Mouse (Mus musculus) midbrain, embryonic 10.5 days (tissue): Measurements from ENCODE around the gene Olfr1513. TPM values are rescaled to one million over a fixed set of nuclear protein-coding genes. Genes with fewer than 3 reads are reported as not detected.
"Not testable (repeated sequence)": the region's sequence is repeated elsewhere in the genome, so short reads cannot be mapped to it uniquely, and the experiment has no call there.

Experiments
- DNase-seq: peaks from one replicate; pipeline ENCODE4 v3.0.0-alpha.2; 2017; ENCODE audit warnings: low spot score
- H3K27ac ChIP-seq: fragments of 300-500 bp; sonication (generic); replicated peaks from 2 replicates; pipeline ENCODE4 v1.5.1; 2016; ENCODE audit warnings: mild to moderate bottlenecking
- H3K27me3 ChIP-seq: fragments of 300-500 bp; sonication (generic); 2 replicates; pipeline ENCODE4 v1.6.1; 2016; ENCODE audit warnings: low read depth, mild to moderate bottlenecking; ENCODE audit not compliant: poor library complexity, severe bottlenecking
- H3K36me3 ChIP-seq: fragments of 300-500 bp; sonication (generic); 2 replicates; pipeline ENCODE4 v1.6.1; 2016; ENCODE audit warnings: mild to moderate bottlenecking, moderate library complexity
- H3K4me1 ChIP-seq: fragments of 300-500 bp; sonication (generic); 2 replicates; pipeline ENCODE4 v1.6.1; 2016
- H3K4me3 ChIP-seq: fragments of 300-500 bp; sonication (generic); 2 replicates; pipeline ENCODE4 v1.5.1; 2016; ENCODE audit warnings: mild to moderate bottlenecking, moderate library complexity
- H3K9me3 ChIP-seq: fragments of 300-500 bp; sonication (generic); replicated peaks from 2 replicates; pipeline ENCODE4 v1.6.1; 2016; ENCODE audit warnings: mild to moderate bottlenecking
- WGBS: fragments of 180-500 bp; shearing (Covaris S2); methylation state at CpG from one replicate; pipeline ENCODE4 v1.1.7; 2016; 5-methylcytosine and 5-hydroxymethylcytosine counted together
- polyA plus RNA-seq: library from polyadenylated mRNA; unstranded; fragments of >200 nt; fragmentation: Nextera tagmentation; extraction: Ambion mirVana; gene quantifications from 2 replicates; pipeline ENCODE4 v1.2.1, GENCODE M21; 2016

Gene Olfr1513
- polyA plus RNA-seq, 1 experiment from 2014 or later = not detected

- peak; percentile 53 for DNase-seq
- peak overlapping the region; percentile 77 for H3K4me3 ChIP-seq
Observed at GRCm38 (mm10) chr14:52325890-52326289, 30.3 kb downstream of the Olfr1513 start.

GRCm38 (mm10) chr14:52319361-52319760, 36.8 kb downstream of the Olfr1513 start:
- no peak overlapping the region for H3K4me3 ChIP-seq
- no peak for DNase-seq
- H3K27me3 ChIP-seq = no peaks in the 10 kb centered on the region
- no peak overlapping the region for H3K27ac ChIP-seq
- WGBS = 79% methylated on average over 6 of the region's 6 CpGs
- no peaks in the 10 kb centered on the region for H3K9me3 ChIP-seq
- peaks cover 35% of the 10 kb centered on the region for H3K4me1 ChIP-seq
- H3K36me3 ChIP-seq = peaks cover 74% of the 10 kb centered on the region

More at GRCm38 (mm10) chr14:52325890-52326289, 30.3 kb downstream of the Olfr1513 start:
- H3K9me3 ChIP-seq = no peaks in the 10 kb centered on the region
- no peaks in the 10 kb centered on the region for H3K27me3 ChIP-seq
- H3K27ac ChIP-seq = peak overlapping the region; percentile 97
- H3K4me1 ChIP-seq = peaks cover 51% of the 10 kb centered on the region
- WGBS = 2% methylated on average over 4 of the region's 4 CpGs
- peaks cover 34% of the 10 kb centered on the region for H3K36me3 ChIP-seq

- H3K27ac ChIP-seq = peak overlapping the region; percentile 99
- H3K4me1 ChIP-seq = peaks cover 57% of the 10 kb centered on the region
- H3K9me3 ChIP-seq = no peaks in the 10 kb centered on the region; the same call in 1 of the 2 replicates
- no peaks in the 10 kb centered on the region for H3K27me3 ChIP-seq
- H3K36me3 ChIP-seq = peaks cover 75% of the 10 kb centered on the region
- peak overlapping the region; percentile 84 for H3K4me3 ChIP-seq
- peak; percentile 68 for DNase-seq
- under 1% methylated on average over 15 of the region's 16 CpGs for WGBS
Observed at GRCm38 (mm10) chr14:52316441-52317225, 39.6 kb downstream of the Olfr1513 start.

- DNase-seq = peak; percentile 85
- no peaks in the 10 kb centered on the region for H3K27me3 ChIP-seq
- under 1% methylated on average over 31 of the region's 41 CpGs for WGBS
- peak overlapping the region; percentile 84 for H3K4me3 ChIP-seq
- H3K36me3 ChIP-seq = peaks cover 75% of the 10 kb centered on the region
- peak overlapping the region; percentile 99 for H3K27ac ChIP-seq
- peaks cover 63% of the 10 kb centered on the region for H3K4me1 ChIP-seq
- no peaks in the 10 kb centered on the region; the same call in 1 of the 2 replicates for H3K9me3 ChIP-seq
Observed at GRCm38 (mm10) chr14:52315792-52316440, 40.3 kb downstream of the Olfr1513 start.

GRCm38 (mm10) chr14:52315283-52315780, 40.9 kb downstream of the Olfr1513 start:
- Histone ChIP-seq H3K27me3 (no peaks in the 10 kb centered on the region), H3K9me3 (peaks cover 6% of the 10 kb centered on the region; the same call in 1 of the 2 replicates), H3K4me1 (peaks cover 63% of the 10 kb centered on the region), H3K4me3 (peak overlapping the region; percentile 84), H3K36me3 (peaks cover 80% of the 10 kb centered on the region), H3K27ac (peak overlapping the region; percentile 99)
- 6% methylated on average over 17 of the region's 17 CpGs for WGBS
- DNase-seq = no peak

- H3K4me1 ChIP-seq = peaks cover 63% of the 10 kb centered on the region
- DNase-seq = no peak
- H3K36me3 ChIP-seq = peaks cover 80% of the 10 kb centered on the region
- H3K27ac ChIP-seq = peak overlapping the region; percentile 99
- WGBS = 38% methylated on average over 8 of the region's 8 CpGs
- H3K9me3 ChIP-seq = peaks cover 6% of the 10 kb centered on the region; the same call in 1 of the 2 replicates
- H3K4me3 ChIP-seq = peak overlapping the region; percentile 84
- H3K27me3 ChIP-seq = no peaks in the 10 kb centered on the region
Observed at GRCm38 (mm10) chr14:52314808-52315150, 41.4 kb downstream of the Olfr1513 start.

- H3K36me3 ChIP-seq = peaks cover 80% of the 10 kb centered on the region
- WGBS = 86% methylated on average over 26 of the region's 26 CpGs
- no peaks in the 10 kb centered on the region for H3K27me3 ChIP-seq
- H3K4me3 ChIP-seq = peak overlapping the region; percentile 84
- peaks cover 6% of the 10 kb centered on the region; the same call in 1 of the 2 replicates for H3K9me3 ChIP-seq
- H3K4me1 ChIP-seq = peaks cover 63% of the 10 kb centered on the region
- DNase-seq = no peak
- H3K27ac ChIP-seq = peak overlapping the region; percentile 99
Observed at GRCm38 (mm10) chr14:52313931-52314807, 42.0 kb downstream of the Olfr1513 start.

- H3K27ac ChIP-seq = no peak overlapping the region
- H3K36me3 ChIP-seq = peaks cover 82% of the 10 kb centered on the region
- WGBS = 96% methylated on average over 2 of the region's 2 CpGs
- H3K9me3 ChIP-seq = peaks cover 6% of the 10 kb centered on the region; the same call in 1 of the 2 replicates
- H3K4me1 ChIP-seq = peaks cover 48% of the 10 kb centered on the region
- DNase-seq = no peak
- 0 out of 2 replicates have a peak overlapping the region, but pooled peaks have one; percentile 34 for H3K4me3 ChIP-seq
- H3K27me3 ChIP-seq = no peaks in the 10 kb centered on the region
Observed at GRCm38 (mm10) chr14:52310906-52311305, 45.3 kb downstream of the Olfr1513 start.

GRCm38 (mm10) chr14:52310343-52310742, 45.9 kb downstream of the Olfr1513 start:
- H3K4me3 ChIP-seq, H3K27me3 ChIP-seq, DNase-seq, H3K9me3 ChIP-seq, H3K27ac ChIP-seq: not testable (repeated sequence)
- peaks cover 46% of the 10 kb centered on the region for H3K4me1 ChIP-seq
- peaks cover 77% of the 10 kb centered on the region for H3K36me3 ChIP-seq
- 89% methylated on average over 6 of the region's 6 CpGs for whole genome bisulfite sequencing

GRCm38 (mm10) chr14:52306100-52306499, 50.1 kb downstream of the Olfr1513 start:
- H3K27ac ChIP-seq = no peak overlapping the region
- H3K4me1 ChIP-seq = peaks cover 9% of the 10 kb centered on the region
- H3K36me3 ChIP-seq = peaks cover 34% of the 10 kb centered on the region
- no peaks in the 10 kb centered on the region for H3K27me3 ChIP-seq
- DNase-seq = no peak
- H3K9me3 ChIP-seq = 0 out of 2 replicates have a peak, but pooled peaks cover 6% of the 10 kb centered on the region
- WGBS = 91% methylated on average over 2 of the region's 2 CpGs
- H3K4me3 ChIP-seq = no peak overlapping the region

GRCm38 (mm10) chr14:52304644-52305271, 51.5 kb downstream of the Olfr1513 start, which contains the start of gene Mettl3:
TSS of gene Mettl3 (minus strand) at chr14:52305128.
- peak within 1 kb of the TSS; percentile 93 for H3K27ac ChIP-seq
- H3K27me3 ChIP-seq = no peaks in the 10 kb centered on the region
- WGBS = under 1% methylated on average over 46 of the region's 46 CpGs
- DNase-seq = peak; percentile 93
- peak within 1 kb of the TSS; percentile 83 for H3K4me3 ChIP-seq
- H3K9me3 ChIP-seq = no peaks in the 10 kb centered on the region
- peaks cover 9% of the 10 kb centered on the region for H3K4me1 ChIP-seq
- peaks cover 29% of the 10 kb centered on the region for H3K36me3 ChIP-seq
